21 mouse cellular contexts compared by ENCODE assay signal in the genomic region with DNA sequence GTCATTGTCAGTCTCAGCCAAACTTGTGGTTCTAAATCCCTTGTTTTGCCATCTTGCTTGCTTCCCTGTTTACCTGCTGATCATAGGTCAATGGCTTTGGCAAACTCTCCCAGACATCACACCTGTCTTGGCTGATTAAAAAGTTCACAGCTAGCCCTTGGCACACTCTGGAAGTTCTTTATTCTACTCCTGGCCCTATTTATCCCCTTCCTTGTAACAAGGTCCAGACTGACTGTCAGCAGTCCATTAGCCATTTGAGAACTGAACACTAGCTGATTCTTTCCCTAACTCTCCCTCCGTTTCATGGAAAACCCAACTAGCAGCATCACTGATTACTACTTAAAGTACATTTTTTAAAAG. TPM values are rescaled to one million over a fixed set of nuclear protein-coding genes. Genes with fewer than 3 reads are reported as not detected.
A peak's percentile ranks its signal among the peaks of the same experiment; 100 is the strongest.
DNase-seq lines count a peak whose midpoint lies in the region; ATAC-seq and TF ChIP-seq lines count a peak whose summit lies in the region.
"Had no signal": no experiment of that assay in that cellular context is flagged by ENCODE, and none has a peak within 500 bp of the region (broad histone marks: within the 10 kb centered on the region; RNA-seq: fewer than 3 reads in every experiment).

No protein-coding gene starts in this region.

- no peaks in the 10 kb centered on the region for H3K36me3 ChIP-seq in forebrain, embryonic 10.5 days (replicated peaks)
- H3K36me3 ChIP-seq in forebrain, postnatal 0 days (ENCODE audit: insufficient read depth), result no peaks in the 10 kb centered on the region
- H3K36me3 ChIP-seq in kidney, embryonic 15.5 days, result no peaks in the 10 kb centered on the region
- no peaks in the 10 kb centered on the region for H3K36me3 ChIP-seq in neural tube, embryonic 11.5 days (ENCODE audit: control insufficient read depth, insufficient read depth, low read length)
- H3K36me3 ChIP-seq in neural tube, embryonic 15.5 days, result no peaks in the 10 kb centered on the region
- H3K36me3 ChIP-seq in thymus, adult 2 months (ENCODE audit: control insufficient read depth, insufficient read depth, low read length), result no peaks in the 10 kb centered on the region
- H3K36me3 ChIP-seq: heart, embryonic 13.5 days; limb, embryonic 13.5 days had no signal

- no peak overlapping the region for H3K4me3 ChIP-seq in forebrain, embryonic 10.5 days
- H3K4me3 ChIP-seq in forebrain, postnatal 0 days (ENCODE audit: low read depth, low read length), result no peak overlapping the region
- no peak overlapping the region for H3K4me3 ChIP-seq in kidney, embryonic 15.5 days (replicated peaks)
- no peak overlapping the region for H3K4me3 ChIP-seq in neural tube, embryonic 11.5 days (ENCODE audit: low read depth, low read length)
- no peak overlapping the region for H3K4me3 ChIP-seq in neural tube, embryonic 15.5 days (replicated peaks)
- no peak overlapping the region for H3K4me3 ChIP-seq in thymus, adult 2 months (ENCODE audit: control insufficient read depth, insufficient read depth, low read length)
- H3K4me3 ChIP-seq: heart, adult 2 months; heart, embryonic 13.5 days; limb, embryonic 13.5 days had no signal

- H3K4me1 ChIP-seq in forebrain, embryonic 10.5 days, result peaks cover 35% of the 10 kb centered on the region
- H3K4me1 ChIP-seq in forebrain, postnatal 0 days (ENCODE audit: insufficient read depth), result peaks cover 6% of the 10 kb centered on the region; the same call in 1 of the 2 replicates
- peaks cover 12% of the 10 kb centered on the region for H3K4me1 ChIP-seq in kidney, embryonic 15.5 days
- peaks cover 5% of the 10 kb centered on the region; the same call in 1 of the 2 replicates for H3K4me1 ChIP-seq in neural tube, embryonic 11.5 days (ENCODE audit: control insufficient read depth, insufficient read depth, low read length)
- peaks cover 12% of the 10 kb centered on the region for H3K4me1 ChIP-seq in neural tube, embryonic 15.5 days
- H3K4me1 ChIP-seq in thymus, adult 2 months (replicated peaks; ENCODE audit: control insufficient read depth, insufficient read depth, low read length), result no peaks in the 10 kb centered on the region
- H3K4me1 ChIP-seq: heart, embryonic 13.5 days; limb, embryonic 13.5 days had no signal

- H3K9ac ChIP-seq in forebrain, postnatal 0 days, result no peak overlapping the region
- no peak overlapping the region for H3K9ac ChIP-seq in kidney, embryonic 15.5 days
- H3K9ac ChIP-seq in neural tube, embryonic 11.5 days (ENCODE audit: low read length), result no peak overlapping the region
- H3K9ac ChIP-seq in neural tube, embryonic 15.5 days (replicated peaks), result no peak overlapping the region
- H3K9ac ChIP-seq: heart, embryonic 13.5 days; limb, embryonic 13.5 days; liver, embryonic 14.5 days; lung, embryonic 14.5 days had no signal

- no peaks in the 10 kb centered on the region for H3K27me3 ChIP-seq in forebrain, embryonic 10.5 days (ENCODE audit: poor library complexity, severe bottlenecking)
- H3K27me3 ChIP-seq in forebrain, postnatal 0 days (ENCODE audit: insufficient read depth, low read length), result no peaks in the 10 kb centered on the region
- no peaks in the 10 kb centered on the region for H3K27me3 ChIP-seq in kidney, embryonic 15.5 days
- no peaks in the 10 kb centered on the region for H3K27me3 ChIP-seq in neural tube, embryonic 11.5 days (ENCODE audit: control insufficient read depth, insufficient read depth, low read length)
- H3K27me3 ChIP-seq in neural tube, embryonic 15.5 days (replicated peaks), result no peaks in the 10 kb centered on the region
- no peaks in the 10 kb centered on the region for H3K27me3 ChIP-seq in thymus, adult 2 months (ENCODE audit: control insufficient read depth, insufficient read depth, low read length)
- H3K27me3 ChIP-seq: heart, embryonic 13.5 days; limb, embryonic 13.5 days had no signal

- no peak for TF ChIP-seq POLR2A in thymus, adult 2 months (IDR thresholded peaks at IDR 0.05; ENCODE audit: control insufficient read depth, extremely low read depth, insufficient read depth, low read length, poor library complexity)

- no peak for TF ChIP-seq CTCF in forebrain, postnatal 0 days (IDR thresholded peaks at IDR 0.05; ENCODE audit: low read depth)
- no peak for TF ChIP-seq CTCF in thymus, adult 2 months (IDR thresholded peaks at IDR 0.05; ENCODE audit: borderline replicate concordance, control insufficient read depth, extremely low read depth, insufficient read depth, low read length, poor library complexity)

- no peak overlapping the region for H3K4me2 ChIP-seq in forebrain, postnatal 0 days (ENCODE audit: low read depth)
- no peak overlapping the region for H3K4me2 ChIP-seq in kidney, embryonic 15.5 days
- no peak overlapping the region for H3K4me2 ChIP-seq in neural tube, embryonic 11.5 days (ENCODE audit: low read depth)
- H3K4me2 ChIP-seq in neural tube, embryonic 15.5 days, result no peak overlapping the region
- H3K4me2 ChIP-seq: heart, embryonic 13.5 days; limb, embryonic 13.5 days; lung, embryonic 14.5 days had no signal

- 48% methylated on average over 1 of the region's 1 CpGs for WGBS in forebrain, embryonic 10.5 days
- WGBS in forebrain, postnatal 0 days, result 13% methylated on average over 1 of the region's 1 CpGs
- WGBS in kidney, embryonic 15.5 days, result 67% methylated on average over 1 of the region's 1 CpGs
- 44% methylated on average over 1 of the region's 1 CpGs for WGBS in neural tube, embryonic 11.5 days
- 34% methylated on average over 1 of the region's 1 CpGs for WGBS in neural tube, embryonic 15.5 days
- 91% methylated on average over 1 of the region's 1 CpGs for WGBS in thymus, adult 2 months

- DNase-seq in forebrain, embryonic 10.5 days (ENCODE audit: extremely low spot score, low spot score), result no peak
- DNase-seq in forebrain, postnatal 0 days, result no peak
- DNase-seq in kidney, postnatal 36 days, result no peak
- no peak for DNase-seq in neural tube, embryonic 11.5 days (ENCODE audit: low spot score)
- no peak for DNase-seq in thymus, adult 2 months
- DNase-seq: adrenal gland, adult 8-10 months; cerebellum, adult 18-20 months; gastrocnemius, postnatal 36 days; heart, adult 2 months; heart, postnatal 14 days; kidney, adult 11 months; kidney, postnatal 10 days; lung, embryonic 14.5 days; right cerebral cortex, postnatal 4 days; thymus, postnatal 36 days had no signal

- peak overlapping the region; percentile 13; the same call in 1 of the 2 replicates for H3K27ac ChIP-seq in forebrain, embryonic 10.5 days
- H3K27ac ChIP-seq in forebrain, postnatal 0 days (ENCODE audit: low read depth, low read length), result no peak overlapping the region
- no peak overlapping the region for H3K27ac ChIP-seq in kidney, embryonic 15.5 days
- no peak overlapping the region for H3K27ac ChIP-seq in neural tube, embryonic 11.5 days (ENCODE audit: low read depth, low read length)
- H3K27ac ChIP-seq in neural tube, embryonic 15.5 days (replicated peaks), result no peak overlapping the region
- no peak overlapping the region for H3K27ac ChIP-seq in thymus, adult 2 months (ENCODE audit: control insufficient read depth, insufficient read depth, low read length)
- H3K27ac ChIP-seq: heart, adult 2 months; heart, embryonic 13.5 days; limb, embryonic 13.5 days; liver, embryonic 14.5 days had no signal

- H3K9me3 ChIP-seq in forebrain, embryonic 10.5 days, result no peaks in the 10 kb centered on the region
- H3K9me3 ChIP-seq in forebrain, postnatal 0 days (ENCODE audit: low read length), result no peaks in the 10 kb centered on the region
- H3K9me3 ChIP-seq in kidney, embryonic 15.5 days (replicated peaks), result no peaks in the 10 kb centered on the region
- no peaks in the 10 kb centered on the region for H3K9me3 ChIP-seq in neural tube, embryonic 11.5 days (ENCODE audit: control insufficient read depth, low read length)
- H3K9me3 ChIP-seq in neural tube, embryonic 15.5 days (replicated peaks), result no peaks in the 10 kb centered on the region
- H3K9me3 ChIP-seq: heart, embryonic 13.5 days; limb, embryonic 13.5 days had no signal

- no peak for ATAC-seq in forebrain, postnatal 0 days
- ATAC-seq in kidney, embryonic 15.5 days (replicated peaks; ENCODE audit: low FRiP score), result peak; percentile 19; the same call in 1 of the 2 replicates
- ATAC-seq in neural tube, embryonic 11.5 days (ENCODE audit: insufficient read depth, low FRiP score, low TSS enrichment), result peak; percentile 35; the same call in 1 of the 2 replicates
- ATAC-seq in neural tube, embryonic 15.5 days (ENCODE audit: low FRiP score), result no peak; the same call in 1 of the 2 replicates
- ATAC-seq: activated CD4-positive, CD25-positive, alpha-beta regulatory T cell, adult 4 months had no signal

RNA-seq across cellular contexts. Expression of a gene that starts 48.6 kb away (rescaled TPM):
- 11.3 and 12.2 TPM in 2 replicates for polyA plus RNA-seq in forebrain, embryonic 10.5 days (2016; fragmentation: Nextera tagmentation; extraction: Ambion mirVana)
- total RNA-seq in forebrain, postnatal 0 days (2014; rRNA removed), result 10.5 and 13.8 TPM in 2 replicates
- polyA plus RNA-seq in forebrain, postnatal 0 days (2015; fragmentation: Nextera tagmentation; extraction: Ambion mirVana), result 8.1 and 10.3 TPM in 2 replicates
- polyA plus RNA-seq in kidney, embryonic 15.5 days (2015; fragmentation: Nextera tagmentation; extraction: Ambion mirVana), result 12.6 and 12.9 TPM in 2 replicates
- polyA plus RNA-seq in neural tube, embryonic 11.5 days (2014; fragmentation: Nextera tagmentation; extraction: Ambion mirVana), result 16.5 and 19.5 TPM in 2 replicates
- 11.0 and 12.3 TPM in 2 replicates for polyA plus RNA-seq in neural tube, embryonic 15.5 days (2015; fragmentation: Nextera tagmentation; extraction: Ambion mirVana)
- polyA plus RNA-seq in thymus, adult 2 months (2012; rRNA removed), result 1.5 and 1.8 TPM in 2 replicates

Comparison
In these comparisons a context has a peak if more than half of its experiments do, and no peak if none do; other contexts are left out.
1. ATAC-seq: peak in kidney, embryonic 15.5 days (single experiment) and neural tube, embryonic 11.5 days (single experiment); none in forebrain, postnatal 0 days (single experiment) and neural tube, embryonic 15.5 days (single experiment).